ENCODE assay signal across 19 mouse cellular contexts in genomic region chr7:102104126-102104525, GRCm38 (mm10). TPM values are rescaled to one million over a fixed set of nuclear protein-coding genes. Genes with fewer than 3 reads are reported as not detected.
DNase-seq lines count a peak whose midpoint lies in the region; ATAC-seq and TF ChIP-seq lines count a peak whose summit lies in the region.
"Had no signal": no experiment of that assay in that cellular context is flagged by ENCODE, and none has a peak within 500 bp of the region (broad histone marks: within the 10 kb centered on the region; RNA-seq: fewer than 3 reads in every experiment).

No protein-coding gene starts in this region.

- WGBS in liver, embryonic 12.5 days (ENCODE audit: insufficient replicate concordance), result 57% methylated on average over 5 of the region's 5 CpGs
- WGBS in liver, embryonic 11.5 days, result 63% methylated on average over 5 of the region's 5 CpGs

- H3K4me3 ChIP-seq in liver, embryonic 12.5 days, result no peak overlapping the region
- H3K4me3 ChIP-seq in liver, embryonic 11.5 days (ENCODE audit: low read depth, low read length), result no peak overlapping the region
- no peak overlapping the region for H3K4me3 ChIP-seq in left cerebral cortex, adult 2 months
- H3K4me3 ChIP-seq: embryonic facial prominence, embryonic 13.5 days; midbrain, embryonic 13.5 days had no signal

- peak; percentile 93 for DNase-seq in heart, adult 11 months
- no peak for DNase-seq in heart, adult 9 months (ENCODE audit: low spot score in 2 of 2)
- DNase-seq in liver, embryonic 11.5 days (ENCODE audit: low spot score), result no peak
- peak; percentile 70 for DNase-seq in cerebellum, adult 9-11 months
- DNase-seq in lung, postnatal 25 days (ENCODE audit: low spot score), result peak; percentile 16
- DNase-seq in urinary bladder, postnatal 36 days (ENCODE audit: low spot score in 2 of 2), result no peak
- no peak for DNase-seq in left cerebral cortex, adult 2 months (ENCODE audit: extremely low spot score in 1 of 2, low spot score in 2 of 2)
- DNase-seq: heart, postnatal 36 days; right cerebral cortex, postnatal 25 days had no signal

- peaks cover 51% of the 10 kb centered on the region for H3K4me1 ChIP-seq in liver, embryonic 12.5 days
- peaks cover 18% of the 10 kb centered on the region for H3K4me1 ChIP-seq in liver, embryonic 11.5 days (replicated peaks; ENCODE audit: control insufficient read depth, insufficient read depth, low read length)

- no peaks in the 10 kb centered on the region for H3K9me3 ChIP-seq in liver, embryonic 12.5 days (replicated peaks)
- H3K9me3 ChIP-seq in liver, embryonic 11.5 days (ENCODE audit: control insufficient read depth, low read length), result no peaks in the 10 kb centered on the region
- H3K9me3 ChIP-seq: embryonic facial prominence, embryonic 13.5 days; midbrain, embryonic 13.5 days had no signal

- H3K27ac ChIP-seq in liver, embryonic 12.5 days, result no peak overlapping the region
- H3K27ac ChIP-seq in liver, embryonic 11.5 days (ENCODE audit: low read depth, low read length), result no peak overlapping the region
- H3K27ac ChIP-seq in left cerebral cortex, adult 2 months, result no peak overlapping the region
- H3K27ac ChIP-seq: embryonic facial prominence, embryonic 13.5 days; hindbrain, postnatal 0 days; macrophage; midbrain, embryonic 13.5 days had no signal

- 0 out of 2 replicates have a peak overlapping the region, but pooled peaks have one; percentile 5 for H3K4me2 ChIP-seq in liver, embryonic 12.5 days
- no peak overlapping the region for H3K4me2 ChIP-seq in liver, embryonic 11.5 days
- H3K4me2 ChIP-seq: embryonic facial prominence, embryonic 13.5 days; midbrain, embryonic 13.5 days had no signal

- H3K9ac ChIP-seq in liver, embryonic 12.5 days, result 0 out of 2 replicates have a peak overlapping the region, but pooled peaks have one; percentile 14
- no peak overlapping the region for H3K9ac ChIP-seq in liver, embryonic 11.5 days (ENCODE audit: low read depth, low read length)
- H3K9ac ChIP-seq: embryonic facial prominence, embryonic 13.5 days; midbrain, embryonic 13.5 days had no signal

- peaks cover 31% of the 10 kb centered on the region for H3K27me3 ChIP-seq in liver, embryonic 12.5 days (replicated peaks)
- peaks cover 3% of the 10 kb centered on the region; the same call in 1 of the 2 replicates for H3K27me3 ChIP-seq in liver, embryonic 11.5 days (replicated peaks; ENCODE audit: control insufficient read depth, insufficient read depth, low read length)
- H3K27me3 ChIP-seq: embryonic facial prominence, embryonic 13.5 days; Patski had no signal

- intact Hi-C loops in left cerebral cortex, adult 2 months (cut with DNase I), result no loop called here

- no peak for ATAC-seq in liver, embryonic 12.5 days
- no peak for ATAC-seq in liver, embryonic 11.5 days (replicated peaks; ENCODE audit: low FRiP score)
- ATAC-seq: hindbrain, postnatal 0 days; midbrain, embryonic 13.5 days; Patski had no signal

- no peak for TF ChIP-seq CTCF in left cerebral cortex, adult 2 months (IDR thresholded peaks at IDR 0.05)

- no peaks in the 10 kb centered on the region for H3K36me3 ChIP-seq in liver, embryonic 12.5 days
- no peaks in the 10 kb centered on the region for H3K36me3 ChIP-seq in liver, embryonic 11.5 days (ENCODE audit: control insufficient read depth, insufficient read depth, low read length)
- H3K36me3 ChIP-seq: embryonic facial prominence, embryonic 13.5 days; midbrain, embryonic 13.5 days had no signal

RNA-seq across cellular contexts. Expression of gene Art1, which starts 2.6 kb away (rescaled TPM):
- polyA plus RNA-seq in liver, embryonic 12.5 days (2016; fragmentation: Nextera tagmentation; extraction: Ambion mirVana), result 0.12 and 0.42 TPM in 2 replicates
- polyA plus RNA-seq in liver, embryonic 11.5 days (2014; fragmentation: Nextera tagmentation; extraction: Ambion mirVana), result 0.38 and 1.1 TPM in 2 replicates
- not detected for total RNA-seq in left cerebral cortex, adult 2 months (2021)
- total RNA-seq: common myeloid progenitor, adult 5-6 weeks; layer of hippocampus, adult 8-10 months; left cerebral cortex, postnatal 10 days had no signal
- polyA plus RNA-seq: macrophage, Patski had no signal

RNA-seq across cellular contexts. Expression of gene Art5, which starts 5.2 kb away (rescaled TPM):
- 0.18 and 0.36 TPM in 2 replicates for polyA plus RNA-seq in liver, embryonic 12.5 days (2016; fragmentation: Nextera tagmentation; extraction: Ambion mirVana)
- polyA plus RNA-seq in liver, embryonic 11.5 days (2014; fragmentation: Nextera tagmentation; extraction: Ambion mirVana), result 0.58 and 0.78 TPM in 2 replicates
- not detected for total RNA-seq in left cerebral cortex, adult 2 months (2021)
- total RNA-seq: granulocyte monocyte progenitor cell, adult 5-6 weeks; hindbrain, postnatal 0 days; layer of hippocampus, adult 8-10 months; left cerebral cortex, postnatal 10 days had no signal
- polyA plus RNA-seq: macrophage, Patski had no signal

RNA-seq across cellular contexts. Expression of gene Chrna10, which starts 12.5 kb away (rescaled TPM):
- not detected in 2 replicates for polyA plus RNA-seq in liver, embryonic 12.5 days (2016; fragmentation: Nextera tagmentation; extraction: Ambion mirVana)
- polyA plus RNA-seq in liver, embryonic 11.5 days (2014; fragmentation: Nextera tagmentation; extraction: Ambion mirVana), result not detected in 2 replicates
- under 1 TPM; 0.14 to 0.40 TPM for total RNA-seq in left cerebral cortex, adult 2 months (2021)
- total RNA-seq: granulocyte monocyte progenitor cell, adult 5-6 weeks; heart, postnatal 36 days; hindbrain, postnatal 0 days had no signal
- polyA plus RNA-seq: embryonic facial prominence, embryonic 13.5 days; macrophage; midbrain, embryonic 13.5 days; Patski had no signal

RNA-seq across cellular contexts. Expression of gene Trpc2, which starts 21.2 kb away (rescaled TPM):
- not detected in 2 replicates for polyA plus RNA-seq in liver, embryonic 12.5 days (2016; fragmentation: Nextera tagmentation; extraction: Ambion mirVana)
- not detected in 2 replicates for polyA plus RNA-seq in liver, embryonic 11.5 days (2014; fragmentation: Nextera tagmentation; extraction: Ambion mirVana)
- under 1 TPM in 1 of 2 experiments, not detected in 1; 0.91 TPM for total RNA-seq in left cerebral cortex, adult 2 months (2021)
- total RNA-seq: granulocyte monocyte progenitor cell, adult 5-6 weeks had no signal
- polyA plus RNA-seq: embryonic facial prominence, embryonic 13.5 days; midbrain, embryonic 13.5 days; Patski had no signal

RNA-seq across cellular contexts. Expression of gene Xntrpc, which starts 38.6 kb away (rescaled TPM):
- 0.33 and 0.41 TPM in 2 replicates for polyA plus RNA-seq in liver, embryonic 12.5 days (2016; fragmentation: Nextera tagmentation; extraction: Ambion mirVana)
- 0.71 and 0.81 TPM in 2 replicates for polyA plus RNA-seq in liver, embryonic 11.5 days (2014; fragmentation: Nextera tagmentation; extraction: Ambion mirVana)
- total RNA-seq in left cerebral cortex, adult 2 months (2021), result 1 to 10 TPM; 2.6 to 3.0 TPM
- polyA plus RNA-seq: macrophage had no signal

Comparison
In these comparisons a context has a peak if more than half of its experiments do, and no peak if none do; other contexts are left out.
1. DNase-seq: peak in heart, adult 11 months (single experiment), cerebellum, adult 9-11 months (single experiment) and lung, postnatal 25 days (single experiment); none in heart, adult 9 months (0 of 2), liver, embryonic 11.5 days (single experiment), urinary bladder, postnatal 36 days (0 of 2) and left cerebral cortex, adult 2 months (0 of 2).